Mouse (Mus musculus): ENCODE results near the gene Samm50.
"Not testable (repeated sequence)": the region's sequence is repeated elsewhere in the genome, so short reads cannot be mapped to it uniquely, and the experiment has no call there.

The Samm50 gene

GRCm38 (mm10) chr15:84192058-84192791, at the start of gene Samm50:
Gene Samm50, plus strand, starts transcription at chr15:84192241.
- DNase-seq: peak; percentile 91 to 93

- DNase-seq: no peak
These were observed 35.9 kb upstream of the Samm50 start for GRCm38 (mm10) chr15:84156158-84156557.

GRCm38 (mm10) chr15:84157530-84157929, 34.5 kb upstream of the Samm50 start:
- not testable (repeated sequence) for DNase-seq

- DNase-seq: no peak
These were observed 30.2 kb upstream of the Samm50 start for GRCm38 (mm10) chr15:84161871-84162270.

- peak; percentile 10 to 19 for DNase-seq
These were observed 25.2 kb upstream of the Samm50 start for GRCm38 (mm10) chr15:84166818-84167217.

- DNase-seq: peak; percentile 93 to 97
These were observed 24.4 kb upstream of the Samm50 start, which contains the start of gene Pnpla3 for GRCm38 (mm10) chr15:84167600-84167999. Gene Pnpla3, plus strand, starts transcription at chr15:84167837.

GRCm38 (mm10) chr15:84168170-84169161, 23.6 kb upstream of the Samm50 start:
- peak; percentile 31 for DNase-seq

GRCm38 (mm10) chr15:84169511-84169910, 22.5 kb upstream of the Samm50 start:
- DNase-seq: no peak

- DNase-seq: no peak
These were observed 20.9 kb upstream of the Samm50 start for GRCm38 (mm10) chr15:84171166-84171565.

- DNase-seq: no peak
These were observed 13.3 kb upstream of the Samm50 start for GRCm38 (mm10) chr15:84178733-84179132.

- DNase-seq: no peak
These were observed 10.0 kb upstream of the Samm50 start for GRCm38 (mm10) chr15:84182000-84182399.

GRCm38 (mm10) chr15:84183967-84184366, 8.1 kb upstream of the Samm50 start:
- DNase-seq: no peak

GRCm38 (mm10) chr15:84186196-84186595, 5.8 kb upstream of the Samm50 start:
- no peak for DNase-seq

- no peak for DNase-seq
These were observed 3.0 kb upstream of the Samm50 start for GRCm38 (mm10) chr15:84188887-84189530.

GRCm38 (mm10) chr15:84189881-84190280, 2.2 kb upstream of the Samm50 start:
- DNase-seq: no peak

GRCm38 (mm10) chr15:84191724-84192057, 350 bp upstream of the Samm50 start:
- no peak for DNase-seq

GRCm38 (mm10) chr15:84196486-84197165, 4.6 kb downstream of the Samm50 start:
- no peak for DNase-seq

GRCm38 (mm10) chr15:84207327-84207726, 15.3 kb downstream of the Samm50 start:
- no peak for DNase-seq

GRCm38 (mm10) chr15:84209517-84210412, 17.7 kb downstream of the Samm50 start:
- no peak for DNase-seq

GRCm38 (mm10) chr15:84210461-84210860, 18.4 kb downstream of the Samm50 start:
- DNase-seq: no peak

- DNase-seq: no peak
These were observed 18.9 kb downstream of the Samm50 start for GRCm38 (mm10) chr15:84210941-84211340.

GRCm38 (mm10) chr15:84211564-84211963, 19.5 kb downstream of the Samm50 start:
- no peak for DNase-seq

Data from kidney, adult 8-10 months (tissue).